Mouse (Mus musculus) embryonic fibroblast, embryonic 13.5 days (primary cell): ENCODE data around the gene Dennd1a. TPM values are rescaled to one million over a fixed set of nuclear protein-coding genes. Genes with fewer than 3 reads are reported as not detected.

ENCODE experiments used
- H3K27ac ChIP-seq: 2 replicates; pipeline ENCODE4 v1.5.1; 2012; ENCODE audit warnings: low read length, control low read depth, inconsistent platforms; ENCODE audit not compliant: insufficient read depth
- H3K4me1 ChIP-seq: 2 replicates; pipeline ENCODE4 v1.6.1; 2011; ENCODE audit warnings: low read length; ENCODE audit not compliant: control insufficient read depth, insufficient read depth
- H3K4me3 ChIP-seq: 2 replicates; pipeline ENCODE4 v1.5.1; 2011; ENCODE audit warnings: mild to moderate bottlenecking, control low read depth, low read length; ENCODE audit not compliant: insufficient read depth
- CTCF ChIP-seq: IDR thresholded peaks from 2 replicates; pipeline ENCODE4 v1.5.1; 2011; ENCODE audit warnings: mild to moderate bottlenecking, control low read depth, low read length, moderate library complexity, borderline replicate concordance; ENCODE audit not compliant: insufficient read depth
- POLR2A ChIP-seq: IDR thresholded peaks from 2 replicates; pipeline ENCODE4 v1.6.1; 2011; ENCODE audit warnings: low read depth, mild to moderate bottlenecking, control low read depth, low read length, moderate library complexity
- polyA plus RNA-seq: library from polyadenylated mRNA; stranded (reverse); fragments of >200 nt; gene quantifications from 2 replicates; pipeline ENCODE4 v1.2.4, GENCODE M21; 2011; ENCODE audit warnings: low read depth; ENCODE audit not compliant: missing spikeins, insufficient read length

Dennd1a gene
- polyA plus RNA-seq, 1 experiment, result 25.7 TPM

- TF ChIP-seq POLR2A (no peak), CTCF (no peak)
- Histone ChIP-seq H3K4me1 (no peaks in the 10 kb centered on the region), H3K4me3 (no peak overlapping the region), H3K27ac (no peak overlapping the region)
Measured at GRCm38 (mm10) chr2:37869628-37870027, 417.6 kb downstream of the Dennd1a start.

- no peak for TF ChIP-seq CTCF
- TF ChIP-seq POLR2A, result no peak
- Histone ChIP-seq H3K4me1 (no peaks in the 10 kb centered on the region), H3K4me3 (no peak overlapping the region), H3K27ac (no peak overlapping the region)
Measured at GRCm38 (mm10) chr2:37867387-37867786, 419.8 kb downstream of the Dennd1a start.

DNA sequence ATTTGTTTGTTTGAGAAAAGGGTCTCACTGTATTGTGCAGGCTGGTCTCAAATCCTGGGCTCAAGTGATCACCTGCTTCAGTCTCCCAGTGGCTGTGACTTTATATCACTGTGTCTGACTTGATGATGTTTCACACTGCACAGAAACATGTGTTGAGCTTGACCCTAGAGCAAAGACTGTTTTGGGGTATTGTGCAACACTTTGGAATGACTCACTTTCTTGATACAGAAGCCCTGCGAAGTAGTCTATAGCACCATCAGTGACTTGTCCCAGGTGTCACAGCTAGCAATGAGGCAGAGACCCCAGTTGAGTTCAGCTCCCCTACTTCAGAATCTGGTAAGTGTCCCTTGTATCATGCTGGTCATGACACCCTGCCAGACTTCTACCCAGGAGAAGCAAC lies 429.7 kb downstream of the Dennd1a start:
- no peak for TF ChIP-seq POLR2A
- TF ChIP-seq CTCF, result no peak
- Histone ChIP-seq H3K4me1 (no peaks in the 10 kb centered on the region), H3K4me3 (no peak overlapping the region), H3K27ac (no peak overlapping the region)

- no peak for TF ChIP-seq CTCF
- TF ChIP-seq POLR2A, result no peak
- H3K27ac ChIP-seq, result no peak overlapping the region
- H3K4me1 ChIP-seq, result no peaks in the 10 kb centered on the region
- H3K4me3 ChIP-seq, result no peak overlapping the region
Measured at GRCm38 (mm10) chr2:37856955-37857354, 430.2 kb downstream of the Dennd1a start.

DNA sequence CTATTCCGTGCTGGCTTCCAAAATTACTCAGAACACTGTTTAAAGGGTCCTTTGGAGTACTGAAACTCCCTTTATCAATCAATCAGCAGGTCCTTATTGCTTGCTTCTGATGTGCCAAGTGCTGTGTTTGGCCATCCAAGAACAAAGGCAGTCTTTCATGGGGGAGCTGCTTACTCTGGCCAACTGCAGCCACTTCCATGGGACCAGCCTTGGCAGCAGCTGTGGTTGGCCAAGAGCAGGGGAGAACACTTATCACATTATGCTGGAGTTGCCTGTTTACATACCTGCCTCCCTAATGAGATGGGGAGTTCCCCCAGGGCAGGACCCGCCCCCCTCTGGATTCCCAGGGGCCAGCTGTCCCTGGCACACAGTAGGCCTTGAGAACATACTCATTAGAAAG lies 432.0 kb downstream of the Dennd1a start:
- TF ChIP-seq CTCF, result no peak
- TF ChIP-seq POLR2A, result no peak
- H3K27ac ChIP-seq, result no peak overlapping the region
- no peaks in the 10 kb centered on the region for H3K4me1 ChIP-seq
- H3K4me3 ChIP-seq, result no peak overlapping the region

GRCm38 (mm10) chr2:37853878-37854435 lies 433.2 kb downstream of the Dennd1a start:
- TF ChIP-seq POLR2A, result no peak
- Histone ChIP-seq H3K27ac (no peak overlapping the region), H3K4me3 (no peak overlapping the region), H3K4me1 (no peaks in the 10 kb centered on the region)

DNA sequence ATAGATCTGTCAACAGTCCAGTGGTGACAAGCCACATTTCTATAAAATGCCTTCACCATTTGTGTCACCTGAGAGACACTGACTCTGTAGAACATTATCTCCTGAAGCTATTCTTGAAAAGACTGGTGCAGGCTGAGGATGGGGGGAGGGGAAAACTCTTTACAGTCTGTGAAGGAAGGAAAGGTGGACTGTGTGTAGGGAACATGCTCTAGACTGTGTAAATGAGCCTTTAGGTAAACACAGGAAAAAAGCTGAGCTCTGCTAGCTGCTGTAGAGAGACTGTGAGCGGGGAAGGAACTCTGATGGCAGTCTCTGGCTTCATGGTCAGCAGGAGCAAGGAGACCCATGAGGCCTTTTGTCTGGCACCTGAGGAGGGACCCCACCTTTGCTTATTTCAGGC lies 436.6 kb downstream of the Dennd1a start:
- Histone ChIP-seq H3K4me3 (no peak overlapping the region), H3K4me1 (no peaks in the 10 kb centered on the region), H3K27ac (no peak overlapping the region)
- TF ChIP-seq CTCF, result no peak
- no peak for TF ChIP-seq POLR2A

DNA sequence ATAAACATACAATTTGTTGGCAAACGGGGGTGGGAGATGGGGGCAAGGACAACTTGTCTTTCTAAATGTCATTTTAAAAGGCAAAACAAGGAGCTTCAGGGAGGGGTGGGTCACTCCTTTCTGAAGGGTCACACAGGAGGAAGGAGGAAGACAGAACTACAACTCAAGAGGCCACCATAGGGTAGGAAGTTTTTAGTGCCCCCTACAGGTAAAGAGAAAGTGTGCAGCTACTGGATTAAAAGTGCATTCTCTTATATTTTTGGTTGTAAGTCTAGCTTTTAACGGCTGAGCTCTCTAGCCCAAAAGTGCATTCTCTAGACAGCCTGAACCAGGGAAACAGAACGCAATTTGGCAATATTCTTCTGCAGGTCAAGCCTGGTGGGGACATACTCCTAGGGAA lies 437.8 kb downstream of the Dennd1a start:
- H3K4me1 ChIP-seq, result no peaks in the 10 kb centered on the region
- no peak for TF ChIP-seq CTCF
- TF ChIP-seq POLR2A, result no peak
- H3K4me3 ChIP-seq, result no peak overlapping the region
- no peak overlapping the region for H3K27ac ChIP-seq

GRCm38 (mm10) chr2:37842719-37843118 lies 444.5 kb downstream of the Dennd1a start:
- no peak overlapping the region for H3K4me3 ChIP-seq
- H3K4me1 ChIP-seq, result peaks cover 11% of the 10 kb centered on the region; the same call in 1 of the 2 replicates
- H3K27ac ChIP-seq, result peak overlapping the region; percentile 82
- TF ChIP-seq POLR2A (no peak), CTCF (no peak)

GRCm38 (mm10) chr2:37842151-37842569 lies 445.0 kb downstream of the Dennd1a start:
- no peak overlapping the region for H3K4me3 ChIP-seq
- H3K4me1 ChIP-seq, result peaks cover 11% of the 10 kb centered on the region; the same call in 1 of the 2 replicates
- H3K27ac ChIP-seq, result peak overlapping the region; percentile 82
- no peak for TF ChIP-seq CTCF
- no peak for TF ChIP-seq POLR2A
